In the genomic region with DNA sequence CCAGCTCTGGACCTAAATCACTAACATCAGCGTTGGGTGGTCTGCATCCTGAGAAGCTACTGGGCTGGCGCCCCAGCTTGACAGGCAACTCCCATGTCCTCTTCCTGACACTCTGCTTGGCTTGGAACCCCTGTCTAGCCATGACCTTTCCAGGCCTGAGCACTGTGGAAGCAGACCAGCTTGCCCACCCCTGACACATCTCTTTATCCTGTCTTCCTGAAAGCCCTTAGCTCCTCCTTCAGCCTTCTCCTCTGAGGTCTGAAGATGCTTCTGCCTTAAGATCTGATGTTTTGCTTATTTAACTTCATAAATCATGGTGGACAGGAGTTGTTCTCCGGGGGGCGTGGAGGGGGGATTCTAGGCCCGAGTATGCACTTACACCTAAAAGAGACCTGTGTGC, we compare ENCODE assay signal across 15 mouse cellular contexts. TPM values are rescaled to one million over a fixed set of nuclear protein-coding genes. Genes with fewer than 3 reads are reported as not detected.
DNase-seq lines count a peak whose midpoint lies in the region; ATAC-seq and TF ChIP-seq lines count a peak whose summit lies in the region.
"Had no signal": no experiment of that assay in that cellular context is flagged by ENCODE, and none has a peak within 500 bp of the region (broad histone marks: within the 10 kb centered on the region; RNA-seq: fewer than 3 reads in every experiment).

No protein-coding gene starts in this region.

- peaks cover 79% of the 10 kb centered on the region for H3K4me1 ChIP-seq in hindbrain, embryonic 12.5 days
- H3K4me1 ChIP-seq in hindbrain, embryonic 11.5 days (replicated peaks; ENCODE audit: control insufficient read depth, insufficient read depth, low read length) = peaks cover 19% of the 10 kb centered on the region
- peaks cover 61% of the 10 kb centered on the region for H3K4me1 ChIP-seq in lung, embryonic 14.5 days (ENCODE audit: insufficient read depth)
- H3K4me1 ChIP-seq in limb, embryonic 10.5 days = peaks cover 77% of the 10 kb centered on the region
- peaks cover 30% of the 10 kb centered on the region for H3K4me1 ChIP-seq in stomach, postnatal 0 days (replicated peaks; ENCODE audit: control insufficient read depth, insufficient read depth)

- H3K9ac ChIP-seq in hindbrain, embryonic 12.5 days = no peak overlapping the region
- no peak overlapping the region for H3K9ac ChIP-seq in hindbrain, embryonic 11.5 days (ENCODE audit: low read depth, low read length)
- H3K9ac ChIP-seq in lung, embryonic 14.5 days = peak overlapping the region; percentile 51; the same call in 1 of the 2 replicates
- H3K9ac ChIP-seq in stomach, postnatal 0 days (ENCODE audit: low read length) = no peak overlapping the region
- H3K9ac ChIP-seq: midbrain, embryonic 12.5 days; neural tube, embryonic 13.5 days had no signal

- no peak for TF ChIP-seq CTCF in lung, embryonic 14.5 days (IDR thresholded peaks at IDR 0.05; ENCODE audit: low read depth)
- no peak for TF ChIP-seq CTCF in stomach, postnatal 0 days (IDR thresholded peaks at IDR 0.05; ENCODE audit: low read depth)

- no peak overlapping the region for H3K27ac ChIP-seq in hindbrain, embryonic 12.5 days
- no peak overlapping the region for H3K27ac ChIP-seq in hindbrain, embryonic 11.5 days (ENCODE audit: low read depth, low read length)
- 0 out of 2 replicates have a peak overlapping the region, but pooled peaks have one; percentile 30 for H3K27ac ChIP-seq in lung, embryonic 14.5 days (ENCODE audit: low read depth)
- H3K27ac ChIP-seq in limb, embryonic 10.5 days = no peak overlapping the region
- H3K27ac ChIP-seq in stomach, postnatal 0 days (replicated peaks) = no peak overlapping the region

- peaks cover 98% of the 10 kb centered on the region for H3K27me3 ChIP-seq in hindbrain, embryonic 12.5 days
- peaks cover 97% of the 10 kb centered on the region for H3K27me3 ChIP-seq in hindbrain, embryonic 11.5 days (ENCODE audit: control insufficient read depth, insufficient read depth, low read length)
- peaks cover 57% of the 10 kb centered on the region for H3K27me3 ChIP-seq in lung, embryonic 14.5 days (ENCODE audit: insufficient read depth, low read length)
- H3K27me3 ChIP-seq in limb, embryonic 10.5 days (ENCODE audit: low read depth, poor library complexity, severe bottlenecking) = peaks cover 100% of the 10 kb centered on the region
- H3K27me3 ChIP-seq in stomach, postnatal 0 days (ENCODE audit: control insufficient read depth, insufficient read depth, low read length) = no peaks in the 10 kb centered on the region
- H3K27me3 ChIP-seq: Patski had no signal

- H3K4me3 ChIP-seq in hindbrain, embryonic 12.5 days = no peak overlapping the region
- H3K4me3 ChIP-seq in hindbrain, embryonic 11.5 days (ENCODE audit: low read depth, low read length) = no peak overlapping the region
- peak overlapping the region; percentile 43 for H3K4me3 ChIP-seq in lung, embryonic 14.5 days (ENCODE audit: low read depth, low read length)
- 0 out of 2 replicates have a peak overlapping the region, but pooled peaks have one; percentile 30 for H3K4me3 ChIP-seq in limb, embryonic 10.5 days
- no peak overlapping the region; the same call in 1 of the 2 replicates for H3K4me3 ChIP-seq in stomach, postnatal 0 days (ENCODE audit: low read depth, low read length)
- H3K4me3 ChIP-seq: midbrain, embryonic 12.5 days; neural tube, embryonic 13.5 days had no signal

- no peak for ATAC-seq in hindbrain, embryonic 12.5 days (ENCODE audit: low FRiP score)
- no peak for ATAC-seq in hindbrain, embryonic 11.5 days (ENCODE audit: low FRiP score)
- ATAC-seq in lung, embryonic 14.5 days (ENCODE audit: insufficient read depth) = no peak
- ATAC-seq in stomach, postnatal 0 days (ENCODE audit: low FRiP score, low TSS enrichment) = no peak
- ATAC-seq: activated CD4-positive, CD25-positive, alpha-beta regulatory T cell, adult 4 months; forebrain, embryonic 14.5 days; Patski had no signal

- no peaks in the 10 kb centered on the region for H3K36me3 ChIP-seq in hindbrain, embryonic 12.5 days
- H3K36me3 ChIP-seq in hindbrain, embryonic 11.5 days (ENCODE audit: control insufficient read depth, insufficient read depth, low read length) = no peaks in the 10 kb centered on the region
- H3K36me3 ChIP-seq in lung, embryonic 14.5 days (ENCODE audit: insufficient read depth) = no peaks in the 10 kb centered on the region
- H3K36me3 ChIP-seq in limb, embryonic 10.5 days = no peaks in the 10 kb centered on the region
- no peaks in the 10 kb centered on the region for H3K36me3 ChIP-seq in stomach, postnatal 0 days (ENCODE audit: control insufficient read depth, insufficient read depth, low read length)
- H3K36me3 ChIP-seq: midbrain, embryonic 12.5 days; neural tube, embryonic 13.5 days had no signal

- DNase-seq in hindbrain, embryonic 11.5 days (ENCODE audit: low spot score) = no peak
- no peak for DNase-seq in lung, embryonic 14.5 days
- DNase-seq in lung, postnatal 14 days = no peak
- DNase-seq in limb, embryonic 10.5 days (ENCODE audit: low spot score) = no peak
- DNase-seq in stomach, postnatal 0 days (ENCODE audit: low spot score) = peak; percentile 11
- DNase-seq in MN1 (ENCODE audit: low spot score) = no peak
- DNase-seq: cerebellum, adult 8-10 months; kidney, adult 11 months; right cerebral cortex, postnatal 14 days had no signal

- 0 out of 2 replicates have a peak overlapping the region, but pooled peaks have one; percentile 34 for H3K4me2 ChIP-seq in hindbrain, embryonic 12.5 days (replicated peaks)
- H3K4me2 ChIP-seq in hindbrain, embryonic 11.5 days (replicated peaks; ENCODE audit: low read depth, low read length) = no peak overlapping the region
- H3K4me2 ChIP-seq in lung, embryonic 14.5 days = peak overlapping the region; percentile 78
- H3K4me2 ChIP-seq in stomach, postnatal 0 days (replicated peaks; ENCODE audit: low read depth) = peak overlapping the region; percentile 48
- H3K4me2 ChIP-seq: midbrain, embryonic 12.5 days; neural tube, embryonic 13.5 days had no signal

- no peaks in the 10 kb centered on the region for H3K9me3 ChIP-seq in hindbrain, embryonic 12.5 days (replicated peaks)
- H3K9me3 ChIP-seq in hindbrain, embryonic 11.5 days (ENCODE audit: control insufficient read depth, low read length) = no peaks in the 10 kb centered on the region
- no peaks in the 10 kb centered on the region for H3K9me3 ChIP-seq in lung, embryonic 14.5 days (ENCODE audit: low read depth, low read length)
- no peaks in the 10 kb centered on the region for H3K9me3 ChIP-seq in limb, embryonic 10.5 days (replicated peaks)
- H3K9me3 ChIP-seq in stomach, postnatal 0 days (ENCODE audit: control insufficient read depth, low read length) = no peaks in the 10 kb centered on the region
- H3K9me3 ChIP-seq: midbrain, embryonic 12.5 days; neural tube, embryonic 13.5 days had no signal

- no peak for TF ChIP-seq EP300 in stomach, postnatal 0 days (optimal IDR thresholded peaks at IDR 0.05)

- WGBS in hindbrain, embryonic 12.5 days = 55% methylated on average over 5 of the region's 5 CpGs
- 69% methylated on average over 5 of the region's 5 CpGs for WGBS in hindbrain, embryonic 11.5 days
- 23% methylated on average over 5 of the region's 5 CpGs for WGBS in lung, embryonic 14.5 days
- 62% methylated on average over 5 of the region's 5 CpGs for WGBS in limb, embryonic 10.5 days
- 39% methylated on average over 5 of the region's 5 CpGs for WGBS in stomach, postnatal 0 days

RNA-seq across cellular contexts. Expression of a gene that starts 4.3 kb away (rescaled TPM):
- polyA plus RNA-seq in hindbrain, embryonic 12.5 days (2016; fragmentation: Nextera tagmentation; extraction: Ambion mirVana) = 6.1 and 10.9 TPM in 2 replicates
- polyA plus RNA-seq in hindbrain, embryonic 11.5 days (2014; fragmentation: Nextera tagmentation; extraction: Ambion mirVana) = 2.1 and 3.1 TPM in 2 replicates
- polyA plus RNA-seq in lung, embryonic 14.5 days (2014; fragmentation: Nextera tagmentation; extraction: Ambion mirVana) = 20.1 and 21.1 TPM in 2 replicates
- 3.7 and 4.7 TPM in 2 replicates for polyA plus RNA-seq in limb, embryonic 10.5 days (2016; fragmentation: Nextera tagmentation; extraction: Ambion mirVana)
- polyA plus RNA-seq in stomach, postnatal 0 days (2015; fragmentation: Nextera tagmentation; extraction: Ambion mirVana) = 6.6 and 9.2 TPM in 2 replicates
- polyA plus RNA-seq: activated CD4-positive, CD25-positive, alpha-beta regulatory T cell, adult 4 months had no signal

RNA-seq across cellular contexts. Expression of a gene that starts 29.9 kb away (rescaled TPM):
- polyA plus RNA-seq in hindbrain, embryonic 12.5 days (2016; fragmentation: Nextera tagmentation; extraction: Ambion mirVana) = 5.8 and 5.9 TPM in 2 replicates
- polyA plus RNA-seq in hindbrain, embryonic 11.5 days (2014; fragmentation: Nextera tagmentation; extraction: Ambion mirVana) = 6.3 and 6.8 TPM in 2 replicates
- 5.3 and 6.3 TPM in 2 replicates for polyA plus RNA-seq in lung, embryonic 14.5 days (2014; fragmentation: Nextera tagmentation; extraction: Ambion mirVana)
- 5.8 and 8.4 TPM in 2 replicates for polyA plus RNA-seq in limb, embryonic 10.5 days (2016; fragmentation: Nextera tagmentation; extraction: Ambion mirVana)
- 1.8 and 2.3 TPM in 2 replicates for polyA plus RNA-seq in stomach, postnatal 0 days (2015; fragmentation: Nextera tagmentation; extraction: Ambion mirVana)

RNA-seq across cellular contexts. Expression of a gene that starts 57.4 kb away (rescaled TPM):
- 2.7 and 3.2 TPM in 2 replicates for polyA plus RNA-seq in hindbrain, embryonic 12.5 days (2016; fragmentation: Nextera tagmentation; extraction: Ambion mirVana)
- polyA plus RNA-seq in hindbrain, embryonic 11.5 days (2014; fragmentation: Nextera tagmentation; extraction: Ambion mirVana) = 0.82 and 1.1 TPM in 2 replicates
- 6.9 and 7.6 TPM in 2 replicates for polyA plus RNA-seq in lung, embryonic 14.5 days (2014; fragmentation: Nextera tagmentation; extraction: Ambion mirVana)
- 4.6 and 5.6 TPM in 2 replicates for polyA plus RNA-seq in limb, embryonic 10.5 days (2016; fragmentation: Nextera tagmentation; extraction: Ambion mirVana)
- 3.9 and 4.9 TPM in 2 replicates for polyA plus RNA-seq in stomach, postnatal 0 days (2015; fragmentation: Nextera tagmentation; extraction: Ambion mirVana)
- polyA plus RNA-seq: activated CD4-positive, CD25-positive, alpha-beta regulatory T cell, adult 4 months had no signal

Comparison
In these comparisons a context has a peak if more than half of its experiments do, and no peak if none do; other contexts are left out.
1. H3K4me3 ChIP-seq: peak in lung, embryonic 14.5 days (single experiment) and limb, embryonic 10.5 days (single experiment); none in hindbrain, embryonic 12.5 days (single experiment), hindbrain, embryonic 11.5 days (single experiment) and stomach, postnatal 0 days (single experiment).